Mouse (Mus musculus) megakaryocyte progenitor cell, adult 5-6 weeks (primary cell): ENCODE data around the gene Isyna1. TPM values are rescaled to one million over a fixed set of nuclear protein-coding genes. Genes with fewer than 3 reads are reported as not detected.

Experiments used
- ATAC-seq: replicated peaks from 2 replicates; pipeline ENCODE4 v1.8.0; 2016; ENCODE audit warnings: mild to moderate bottlenecking, moderate TSS enrichment, inconsistent platforms; ENCODE audit not compliant: poor library complexity
- total RNA-seq, 2 experiments: library from RNA; stranded (forward) in 1 of 2; stranded (reverse) in 1 of 2; fragments of 157-497, 149-512 nt in 1 of 2; fragments of 200-1000 nt in 1 of 2; gene quantifications; 2 replicates each; pipeline versions ENCODE4 v1.2.3 to v1.2.4; 2015 to 2017

Isyna1 gene
- total RNA-seq, 2 experiments from 2014 or later: 26.1 to 42.9 TPM

- peak; percentile 85 for ATAC-seq
Measured at GRCm38 (mm10) chr8:70601271-70601649, 7.1 kb downstream of the Isyna1 start.

GRCm38 (mm10) chr8:70602139-70602811, 8.1 kb downstream of the Isyna1 start:
- no peak for ATAC-seq

GRCm38 (mm10) chr8:70604558-70604957, 10.4 kb downstream of the Isyna1 start:
- ATAC-seq: no peak

- no peak for ATAC-seq
Measured at GRCm38 (mm10) chr8:70605871-70606779, 12.0 kb downstream of the Isyna1 start.

- ATAC-seq: no peak
Measured at GRCm38 (mm10) chr8:70606780-70607602, 12.8 kb downstream of the Isyna1 start.

- ATAC-seq: no peak
Measured at GRCm38 (mm10) chr8:70607603-70607897, 13.4 kb downstream of the Isyna1 start.

- peak; percentile 5 for ATAC-seq
Measured at GRCm38 (mm10) chr8:70607898-70608748, 13.9 kb downstream of the Isyna1 start.

- no peak for ATAC-seq
Measured at GRCm38 (mm10) chr8:70608749-70609367, 14.7 kb downstream of the Isyna1 start, which contains the start of gene Ssbp4. TSS of gene Ssbp4 (minus strand) at chr8:70608872.

GRCm38 (mm10) chr8:70609368-70609848, 15.2 kb downstream of the Isyna1 start:
- peak; percentile 30 for ATAC-seq

- ATAC-seq: peak; percentile 47
Measured at GRCm38 (mm10) chr8:70609849-70610795, 15.9 kb downstream of the Isyna1 start.

- 0 out of 2 replicates have a peak, but pooled peaks have one; percentile 14 for ATAC-seq
Measured at GRCm38 (mm10) chr8:70610796-70611771, 16.9 kb downstream of the Isyna1 start.

- peak; percentile 43 for ATAC-seq
Measured at GRCm38 (mm10) chr8:70611849-70612248, 17.7 kb downstream of the Isyna1 start.

- ATAC-seq: no peak
Measured at GRCm38 (mm10) chr8:70613763-70614162, 19.6 kb downstream of the Isyna1 start.

- ATAC-seq: no peak
Measured at GRCm38 (mm10) chr8:70614469-70614868, 20.3 kb downstream of the Isyna1 start.

GRCm38 (mm10) chr8:70615281-70615680, 21.1 kb downstream of the Isyna1 start:
- ATAC-seq: no peak

- peak; percentile 5; the same call in 1 of the 2 replicates for ATAC-seq
Measured at GRCm38 (mm10) chr8:70615894-70616293, 21.7 kb downstream of the Isyna1 start, which contains the start of gene Lrrc25. TSS of gene Lrrc25 (plus strand) at chr8:70616155.

GRCm38 (mm10) chr8:70616645-70617044, 22.5 kb downstream of the Isyna1 start:
- peak; percentile 24 for ATAC-seq
